Mouse (Mus musculus) MEL (cell line): ENCODE measurements around the gene 1700029H14Rik. TPM values are rescaled to one million over a fixed set of nuclear protein-coding genes. Genes with fewer than 3 reads are reported as not detected.

Experiments
- DNase-seq: peaks from one replicate; pipeline ENCODE4 v3.0.0; 2011; ENCODE audit warnings: low read depth, low spot score
- H3K27ac ChIP-seq: 2 replicates; pipeline ENCODE4 v1.5.1; 2012; ENCODE audit warnings: low read depth, mild to moderate bottlenecking, control low read depth, low read length, moderate library complexity; ENCODE audit not compliant: control insufficient read depth
- H3K27me3 ChIP-seq, 2 experiments: fragments of 150-350 bp in 1 of 2; sonication (generic) in 1 of 2; 2 replicates each; pipeline ENCODE4 v1.6.1; 2012; ENCODE audit warnings: low read length in 2 of 2, mild to moderate bottlenecking in 2 of 2, improper control_type of control experiment in 1 of 2, moderate library complexity in 1 of 2; ENCODE audit not compliant: insufficient read depth in 2 of 2, control insufficient read depth in 1 of 2
- H3K36me3 ChIP-seq, 2 experiments: 2 replicates each; pipeline ENCODE4 v1.6.1; 2012 to 2014; ENCODE audit warnings: low read length in 2 of 2, improper control_type of control experiment in 1 of 2, inconsistent platforms in 1 of 2, mild to moderate bottlenecking in 1 of 2; ENCODE audit not compliant: insufficient read depth in 2 of 2, control insufficient read depth in 1 of 2
- H3K4me1 ChIP-seq, 2 experiments: fragments of 150-350 bp in 1 of 2; sonication (generic) in 1 of 2; 2 replicates each; pipeline ENCODE4 v1.6.1; 2012; ENCODE audit warnings: low read length in 2 of 2, improper control_type of control experiment in 1 of 2, mild to moderate bottlenecking in 1 of 2; ENCODE audit not compliant: insufficient read depth in 2 of 2, control insufficient read depth in 1 of 2
- H3K4me3 ChIP-seq, 2 experiments: fragments of 150-350 bp in 1 of 2; sonication (generic) in 1 of 2; 2 replicates each; pipeline ENCODE4 v1.5.1; 2012; ENCODE audit warnings: low read depth in 2 of 2, low read length in 2 of 2, mild to moderate bottlenecking in 2 of 2, moderate library complexity in 2 of 2, control low read depth in 1 of 2, improper control_type of control experiment in 1 of 2; ENCODE audit not compliant: control insufficient read depth in 1 of 2, insufficient read depth in 1 of 2
- H3K79me2 ChIP-seq: 2 replicates; pipeline ENCODE4 v1.6.1; 2012; ENCODE audit warnings: mild to moderate bottlenecking, low read length, moderate library complexity; ENCODE audit not compliant: control insufficient read depth, poor library complexity, insufficient read depth
- H3K9ac ChIP-seq: 2 replicates; pipeline ENCODE4 v1.6.1; 2012; ENCODE audit warnings: low read depth, mild to moderate bottlenecking, control low read depth, low read length, moderate library complexity; ENCODE audit not compliant: control insufficient read depth, poor library complexity, severe bottlenecking
- H3K9me3 ChIP-seq: fragments of 150-350 bp; sonication (generic); replicated peaks from 2 replicates; pipeline ENCODE4 v1.6.1; 2012; ENCODE audit warnings: mild to moderate bottlenecking, low read length, improper control_type of control experiment, moderate library complexity; ENCODE audit not compliant: insufficient read depth
- BHLHE40 ChIP-seq: IDR thresholded peaks from 2 replicates; pipeline ENCODE4 v1.6.1; 2012; ENCODE audit warnings: low read depth, mild to moderate bottlenecking, inconsistent platforms, low read length, improper control_type of control experiment, borderline replicate concordance
- CHD1 ChIP-seq: IDR thresholded peaks from 2 replicates; pipeline ENCODE4 v1.6.1; 2012; ENCODE audit warnings: low read depth, mild to moderate bottlenecking, inconsistent platforms, low read length, improper control_type of control experiment
- CHD2 ChIP-seq: IDR thresholded peaks from 2 replicates; pipeline ENCODE4 v1.6.1; 2011; ENCODE audit warnings: low read length, improper control_type of control experiment
- CTCF ChIP-seq, 3 experiments: IDR thresholded peaks in 2 of 3; conservative IDR thresholded peaks in 1 of 3; 2 replicates each; pipeline ENCODE4 v1.5.1; 2011 to 2012; ENCODE audit warnings: low read length in 3 of 3, low read depth in 2 of 3, mild to moderate bottlenecking in 2 of 3, improper control_type of control experiment in 1 of 3, inconsistent platforms in 1 of 3, mixed read lengths in 1 of 3, moderate library complexity in 1 of 3; ENCODE audit not compliant: control insufficient read depth in 1 of 3, insufficient read depth in 1 of 3, poor library complexity in 1 of 3, severe bottlenecking in 1 of 3
- E2F4 ChIP-seq: IDR thresholded peaks from 2 replicates; pipeline ENCODE4 v1.6.1; 2011; ENCODE audit warnings: low read depth, low read length, improper control_type of control experiment, borderline replicate concordance
- ETS1 ChIP-seq: IDR thresholded peaks from 2 replicates; pipeline ENCODE4 v1.6.1; 2012; ENCODE audit warnings: low read depth, mild to moderate bottlenecking, inconsistent platforms, low read length, improper control_type of control experiment, moderate library complexity
- GABPA ChIP-seq: IDR thresholded peaks from 2 replicates; pipeline ENCODE4 v1.6.1; 2012; ENCODE audit warnings: low read depth, mild to moderate bottlenecking, inconsistent platforms, low read length, improper control_type of control experiment, moderate library complexity
- GATA1 ChIP-seq: IDR thresholded peaks from 2 replicates; pipeline ENCODE4 v1.6.1; 2011; ENCODE audit warnings: low read depth, low read length, improper control_type of control experiment
- KAT2A ChIP-seq: conservative IDR thresholded peaks from 2 replicates; pipeline ENCODE4 v1.6.1; 2012; ENCODE audit warnings: low read depth, low read length, improper control_type of control experiment, inconsistent platforms
- MAX ChIP-seq: IDR thresholded peaks from 2 replicates; pipeline ENCODE4 v1.6.1; 2011; ENCODE audit warnings: low read length, improper control_type of control experiment
- MXI1 ChIP-seq: IDR thresholded peaks from 2 replicates; pipeline ENCODE4 v1.6.1; 2011; ENCODE audit warnings: mild to moderate bottlenecking, low read depth, low read length, improper control_type of control experiment
- MYC ChIP-seq: IDR thresholded peaks from 2 replicates; pipeline ENCODE4 v1.6.1; 2011; ENCODE audit warnings: low read depth, mild to moderate bottlenecking, low read length, improper control_type of control experiment, moderate library complexity
- POLR2AphosphoS2 ChIP-seq: IDR thresholded peaks from 2 replicates; pipeline ENCODE4 v1.6.1; 2011; ENCODE audit warnings: low read length, improper control_type of control experiment
- RAD21 ChIP-seq: IDR thresholded peaks from 2 replicates; pipeline ENCODE4 v1.6.1; 2011; ENCODE audit warnings: mild to moderate bottlenecking, low read depth, low read length, improper control_type of control experiment
- SIN3A ChIP-seq: IDR thresholded peaks from 2 replicates; pipeline ENCODE4 v1.6.1; 2012; ENCODE audit warnings: low read length, improper control_type of control experiment, inconsistent platforms
- SMC3 ChIP-seq: IDR thresholded peaks from 2 replicates; pipeline ENCODE4 v1.6.1; 2011; ENCODE audit warnings: low read depth, low read length, improper control_type of control experiment
- TAL1 ChIP-seq: IDR thresholded peaks from 2 replicates; pipeline ENCODE4 v1.6.1; 2012; ENCODE audit warnings: mild to moderate bottlenecking, inconsistent platforms, low read length, moderate library complexity, mixed read lengths
- TBP ChIP-seq: IDR thresholded peaks from 2 replicates; pipeline ENCODE4 v1.8.0; 2011; ENCODE audit warnings: low read depth, low read length, improper control_type of control experiment
- USF2 ChIP-seq, 2 experiments: IDR thresholded peaks; 2 replicates each; pipeline ENCODE4 v1.6.1; 2011 to 2012; ENCODE audit warnings: improper control_type of control experiment in 2 of 2, low read length in 2 of 2, borderline replicate concordance in 1 of 2, inconsistent platforms in 1 of 2, low read depth in 1 of 2, mild to moderate bottlenecking in 1 of 2; ENCODE audit not compliant: insufficient read depth in 1 of 2
- ZC3H11A ChIP-seq: IDR thresholded peaks from 2 replicates; pipeline ENCODE4 v1.6.1; 2012; ENCODE audit warnings: low read depth, mild to moderate bottlenecking, inconsistent platforms, low read length, improper control_type of control experiment
- ZKSCAN1 ChIP-seq: IDR thresholded peaks from 2 replicates; pipeline ENCODE4 v1.6.1; 2012; ENCODE audit warnings: low read depth, mild to moderate bottlenecking, inconsistent platforms, low read length, improper control_type of control experiment, moderate library complexity
- ZMIZ1 ChIP-seq: IDR thresholded peaks from 2 replicates; pipeline ENCODE4 v1.6.1; 2012; ENCODE audit warnings: low read depth, mild to moderate bottlenecking, inconsistent platforms, low read length, improper control_type of control experiment, moderate library complexity
- polyA plus RNA-seq, 2 experiments: library from polyadenylated mRNA; stranded (reverse) in 1 of 2; unstranded in 1 of 2; fragments of >175 nt in 1 of 2; fragments of >200 nt in 1 of 2; gene quantifications; 2 replicates each; pipeline versions ENCODE4 v1.2.1 to v1.2.4; 2012; ENCODE audit warnings: low replicate concordance in 2 of 2, low read depth in 1 of 2; ENCODE audit not compliant: insufficient read length in 2 of 2, insufficient read depth in 1 of 2, missing spikeins in 1 of 2
- total RNA-seq: library from RNA; depleted of rRNA; stranded (reverse); fragments of 300-350 nt; gene quantifications from 2 replicates; pipeline ENCODE4 v1.2.3, GENCODE M21; 2012

The 1700029H14Rik gene
- total and polyA plus RNA-seq, 3 experiments, result 0.06 TPM; not detected in 2

DNA sequence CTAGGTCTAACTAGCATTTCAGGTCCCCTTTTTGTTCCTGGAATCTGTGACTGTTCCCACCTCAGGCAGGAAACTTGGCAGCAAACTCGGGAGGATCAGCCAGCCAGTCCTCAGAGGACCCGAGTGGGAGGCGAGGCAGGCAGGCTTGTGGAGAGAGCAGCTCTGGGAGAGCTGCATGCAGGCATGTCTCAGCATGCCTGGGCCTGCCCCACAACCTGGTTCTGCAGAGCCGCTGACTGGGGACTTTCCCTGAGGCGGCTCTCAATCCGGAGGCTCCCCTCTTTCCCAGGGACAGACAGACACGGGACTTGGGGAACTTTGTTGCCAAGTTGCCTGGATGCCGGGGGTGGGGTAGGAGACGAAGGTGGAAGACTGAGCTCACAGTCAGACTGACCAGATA, 13.4 kb downstream of the 1700029H14Rik start:
- TF ChIP-seq MXI1, result no peak
- no peak for TF ChIP-seq MYC
- TF ChIP-seq TAL1, result no peak
- no peak for TF ChIP-seq GATA1
- TF ChIP-seq RAD21, result no peak
- Histone ChIP-seq H3K4me1 (peaks cover 0 to 3% of the 10 kb centered on the region in 2 experiments; a peak in 1 of 4 replicates), H3K9ac (no peak overlapping the region), H3K36me3 (no peaks in the 10 kb centered on the region), H3K79me2 (no peaks in the 10 kb centered on the region), H3K27me3 (peaks cover 0 to 4% of the 10 kb centered on the region in 2 experiments; a peak in 1 of 4 replicates), H3K27ac (no peak overlapping the region), H3K9me3 (no peaks in the 10 kb centered on the region), H3K4me3 (no peak overlapping the region)
- no peak for DNase-seq

- Histone ChIP-seq H3K27ac (no peak overlapping the region), H3K36me3 (no peaks in the 10 kb centered on the region), H3K4me1 (peaks cover 0 to 3% of the 10 kb centered on the region in 2 experiments; a peak in 1 of 4 replicates), H3K9ac (no peak overlapping the region), H3K27me3 (peaks cover 0 to 9% of the 10 kb centered on the region in 2 experiments; a peak in 3 of 4 replicates), H3K4me3 (no peak overlapping the region), H3K9me3 (no peaks in the 10 kb centered on the region), H3K79me2 (no peaks in the 10 kb centered on the region)
- no peak for TF ChIP-seq SIN3A
- peak; percentile 49 for TF ChIP-seq ZC3H11A
- TF ChIP-seq CTCF (IDR thresholded peaks at IDR 0.05 in 2 of 3, conservative IDR thresholded peaks at IDR 0.05 in 1 of 3; ENCODE audit: control insufficient read depth in 1 of 3, insufficient read depth in 1 of 3, low read depth in 2 of 3, low read length in 3 of 3, poor library complexity in 1 of 3, severe bottlenecking in 1 of 3), result peak; percentile 25 to 62 (median 53); a peak in 5 of 6 replicates
- peak; percentile 74 for TF ChIP-seq SMC3
- peak; percentile 62 for TF ChIP-seq RAD21
- DNase-seq, result peak; percentile 23
These were observed 14.0 kb downstream of the 1700029H14Rik start for GRCm38 (mm10) chr8:13548235-13548634.

DNA sequence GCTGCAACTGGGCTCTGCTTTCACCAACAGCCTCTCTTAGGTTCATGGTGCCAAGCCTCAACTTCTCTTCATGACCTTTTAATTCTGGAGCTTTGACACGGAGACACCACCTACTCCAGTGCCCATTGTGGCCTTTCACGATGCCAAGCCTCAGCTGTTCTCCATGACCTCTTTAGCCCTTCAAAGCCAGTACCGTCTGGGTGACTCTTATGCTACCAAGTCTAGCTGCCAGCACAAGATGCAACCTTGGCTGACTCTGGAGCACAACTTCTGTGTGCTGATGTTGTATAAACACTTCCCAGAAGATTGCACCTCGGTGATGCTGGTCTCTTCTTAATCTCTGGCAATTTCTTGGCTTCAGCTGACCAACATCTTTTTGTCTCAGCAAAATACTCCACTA, 15.8 kb downstream of the 1700029H14Rik start:
- no peak for TF ChIP-seq E2F4
- no peak for TF ChIP-seq POLR2AphosphoS2
- no peak for TF ChIP-seq ETS1
- TF ChIP-seq GATA1, result no peak
- TF ChIP-seq KAT2A, result no peak
- no peak for TF ChIP-seq BHLHE40
- TF ChIP-seq CHD1, result no peak
- TF ChIP-seq CHD2, result no peak
- TF ChIP-seq USF2 (IDR thresholded peaks at IDR 0.05; ENCODE audit: borderline replicate concordance in 1 of 2, insufficient read depth in 1 of 2, low read depth in 1 of 2, low read length in 2 of 2), result no peak
- no peak for TF ChIP-seq GABPA
- no peak for TF ChIP-seq MXI1
- TF ChIP-seq TBP, result no peak
- no peak for TF ChIP-seq ZMIZ1
- TF ChIP-seq ZKSCAN1, result no peak
- no peak for TF ChIP-seq MAX
- no peaks in the 10 kb centered on the region for H3K9me3 ChIP-seq
- no peaks in the 10 kb centered on the region for H3K36me3 ChIP-seq
- no peak overlapping the region for H3K9ac ChIP-seq
- H3K79me2 ChIP-seq, result no peaks in the 10 kb centered on the region
- H3K4me1 ChIP-seq, result peaks cover 0 to 2% of the 10 kb centered on the region in 2 experiments; a peak in 1 of 4 replicates
- H3K27ac ChIP-seq, result no peak overlapping the region
- H3K27me3 ChIP-seq, result peaks cover 0 to 11% of the 10 kb centered on the region in 2 experiments; a peak in 3 of 4 replicates
- H3K4me3 ChIP-seq, result no peak overlapping the region
- DNase-seq, result no peak
